13 mouse cellular contexts compared by ENCODE assay signal in genomic region chr13:84284764-84285558, GRCm38 (mm10).
DNase-seq lines count a peak whose midpoint lies in the region; ATAC-seq lines count a peak whose summit lies in the region.
"Had no signal": no experiment of that assay in that cellular context is flagged by ENCODE, and none has a peak within 500 bp of the region (broad histone marks: within the 10 kb centered on the region; RNA-seq: fewer than 3 reads in every experiment).

No protein-coding gene starts in this region.

- 47% methylated on average over 7 of the region's 7 CpGs for WGBS in embryonic facial prominence, embryonic 14.5 days
- 9% methylated on average over 7 of the region's 7 CpGs for WGBS in hindbrain, embryonic 16.5 days

- no peak for ATAC-seq in embryonic facial prominence, embryonic 14.5 days (ENCODE audit: low read depth)
- peak; percentile 97 for ATAC-seq in hindbrain, embryonic 16.5 days
- ATAC-seq: intestine, embryonic 15.5 days had no signal

- H3K4me2 ChIP-seq in embryonic facial prominence, embryonic 14.5 days (ENCODE audit: low read depth, low read length), result no peak overlapping the region
- H3K4me2 ChIP-seq in hindbrain, embryonic 16.5 days (ENCODE audit: low read length), result 0 out of 2 replicates have a peak overlapping the region, but pooled peaks have one; percentile 15
- H3K4me2 ChIP-seq: intestine, embryonic 15.5 days; liver, embryonic 15.5 days had no signal

- H3K27me3 ChIP-seq in embryonic facial prominence, embryonic 14.5 days (replicated peaks; ENCODE audit: control insufficient read depth, insufficient read depth, low read length), result no peaks in the 10 kb centered on the region
- H3K27me3 ChIP-seq in hindbrain, embryonic 16.5 days (replicated peaks; ENCODE audit: control insufficient read depth, insufficient read depth, low read length), result no peaks in the 10 kb centered on the region
- H3K27me3 ChIP-seq: intestine, embryonic 15.5 days; liver, embryonic 15.5 days; megakaryocyte, embryonic 14.5 days had no signal

- H3K4me1 ChIP-seq in embryonic facial prominence, embryonic 14.5 days (ENCODE audit: control insufficient read depth, insufficient read depth, low read length), result no peaks in the 10 kb centered on the region
- no peaks in the 10 kb centered on the region; the same call in 1 of the 2 replicates for H3K4me1 ChIP-seq in hindbrain, embryonic 16.5 days (ENCODE audit: control insufficient read depth, insufficient read depth, low read depth, low read length)
- H3K4me1 ChIP-seq: intestine, embryonic 15.5 days; liver, embryonic 15.5 days; megakaryocyte, embryonic 14.5 days had no signal

- H3K9ac ChIP-seq in embryonic facial prominence, embryonic 14.5 days (ENCODE audit: low read depth, low read length), result no peak overlapping the region
- no peak overlapping the region for H3K9ac ChIP-seq in hindbrain, embryonic 16.5 days (ENCODE audit: low read depth, low read length)
- H3K9ac ChIP-seq: intestine, embryonic 15.5 days; liver, embryonic 15.5 days had no signal

- no peak overlapping the region for H3K4me3 ChIP-seq in embryonic facial prominence, embryonic 14.5 days (ENCODE audit: low read depth, low read length)
- no peak overlapping the region for H3K4me3 ChIP-seq in hindbrain, embryonic 16.5 days (ENCODE audit: low read length)
- H3K4me3 ChIP-seq: erythroblast, embryonic 14.5 days; heart, adult 2 months; intestine, embryonic 15.5 days; liver, embryonic 15.5 days had no signal

- DNase-seq in left cerebral cortex, postnatal 14 days (ENCODE audit: low spot score in 2 of 2), result peak; percentile 7 to 15
- DNase-seq in left cerebral cortex, adult 18-20 months (ENCODE audit: low spot score in 2 of 2), result no peak
- peak; percentile 3 for DNase-seq in embryonic facial prominence, embryonic 14.5 days (ENCODE audit: low spot score)
- peak; percentile 11 for DNase-seq in telencephalon, adult 2 months (ENCODE audit: low read depth, low spot score)
- no peak for DNase-seq in thymus, adult 18-20 months
- no peak for DNase-seq in layer of hippocampus, postnatal 14 days (ENCODE audit: low spot score in 2 of 2)
- DNase-seq in adrenal gland, postnatal 36 days, result no peak
- DNase-seq: heart, adult 2 months had no signal

- no peak overlapping the region for H3K27ac ChIP-seq in embryonic facial prominence, embryonic 14.5 days (replicated peaks; ENCODE audit: low read depth, low read length)
- peak overlapping the region; percentile 63; the same call in 1 of the 2 replicates for H3K27ac ChIP-seq in hindbrain, embryonic 16.5 days (ENCODE audit: low read depth, low read length)
- H3K27ac ChIP-seq: heart, adult 2 months; intestine, embryonic 15.5 days; liver, embryonic 15.5 days had no signal

- no peaks in the 10 kb centered on the region for H3K9me3 ChIP-seq in embryonic facial prominence, embryonic 14.5 days (ENCODE audit: control insufficient read depth, low read length)
- H3K9me3 ChIP-seq in hindbrain, embryonic 16.5 days (ENCODE audit: control insufficient read depth, low read length), result no peaks in the 10 kb centered on the region
- H3K9me3 ChIP-seq: intestine, embryonic 15.5 days; liver, embryonic 15.5 days; megakaryocyte, embryonic 14.5 days had no signal

- intact Hi-C loops in left cerebral cortex, postnatal 14 days (cut with DNase I), result no loop called here

- H3K36me3 ChIP-seq in embryonic facial prominence, embryonic 14.5 days (ENCODE audit: control insufficient read depth, insufficient read depth, low read length), result peaks cover 17% of the 10 kb centered on the region
- peaks cover 2% of the 10 kb centered on the region; the same call in 1 of the 2 replicates for H3K36me3 ChIP-seq in hindbrain, embryonic 16.5 days (ENCODE audit: control insufficient read depth, insufficient read depth, low read length)

Comparison
In these comparisons a context has a peak if more than half of its experiments do, and no peak if none do; other contexts are left out.
1. DNase-seq: peak in left cerebral cortex, postnatal 14 days (2 of 2), embryonic facial prominence, embryonic 14.5 days (single experiment) and telencephalon, adult 2 months (single experiment); none in left cerebral cortex, adult 18-20 months (0 of 2), thymus, adult 18-20 months (0 of 2), layer of hippocampus, postnatal 14 days (0 of 2) and adrenal gland, postnatal 36 days (0 of 2).